Mouse (Mus musculus): Measurements from ENCODE around the gene Prex1.

DNA sequence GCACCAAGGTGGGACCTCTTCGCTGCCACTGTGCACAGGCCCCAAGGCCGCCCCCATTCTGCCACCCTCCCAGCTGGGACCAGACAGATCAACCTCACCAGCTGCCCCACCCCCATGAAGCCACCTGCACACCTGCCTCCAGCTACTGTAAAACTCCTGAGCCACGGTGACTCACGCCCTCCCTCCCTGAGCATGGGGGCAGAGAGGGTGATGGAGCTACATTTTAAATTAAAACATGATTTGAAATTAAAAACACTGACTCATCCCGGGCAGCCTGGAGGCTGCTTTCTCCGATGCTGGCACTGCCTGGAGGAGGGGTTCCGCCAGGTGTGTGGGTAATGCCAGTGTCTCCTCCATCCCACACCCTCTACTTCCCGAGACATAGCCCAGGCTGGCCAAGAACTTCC lies 71.0 kb downstream of the Prex1 start:
- TF ChIP-seq CTCF (conservative IDR thresholded peaks at IDR 0.05 in 1 of 2, IDR thresholded peaks at IDR 0.05 in 1 of 2; ENCODE audit: low read depth in 2 of 2, low read length in 2 of 2) (no peak), POLR2A (IDR thresholded peaks at IDR 0.05; ENCODE audit: low read depth, low read length) (no peak), IRF4 (IDR thresholded peaks at IDR 0.05; ENCODE audit: low read depth, low read length) (no peak), SIN3A (IDR thresholded peaks at IDR 0.05; ENCODE audit: low read length) (no peak), USF1 (IDR thresholded peaks at IDR 0.05; ENCODE audit: low read depth, low read length) (no peak), USF2 (conservative IDR thresholded peaks at IDR 0.05; ENCODE audit: low read depth, low read length) (no peak), UBTF (IDR thresholded peaks at IDR 0.05; ENCODE audit: low read depth, low read length) (no peak), E2F4 (IDR thresholded peaks at IDR 0.05; ENCODE audit: insufficient replicate concordance, low read depth, low read length) (no peak), ZC3H11A (IDR thresholded peaks at IDR 0.05; ENCODE audit: low read depth, low read length) (no peak), MAX (IDR thresholded peaks at IDR 0.05; ENCODE audit: low read length) (no peak), JUN (IDR thresholded peaks at IDR 0.05; ENCODE audit: insufficient read depth, low read depth, low read length) (no peak), CHD2 (IDR thresholded peaks at IDR 0.05; ENCODE audit: low read length) (no peak)
